Mouse (Mus musculus) C2C12 (cell line): ENCODE measurements around the gene Gm11437. TPM values are rescaled to one million over a fixed set of nuclear protein-coding genes. Genes with fewer than 3 reads are reported as not detected.

ENCODE experiments used
- H3K27me3 ChIP-seq: one replicate; pipeline ENCODE4 v1.6.1; 2011; ENCODE audit not compliant: control insufficient read depth, insufficient read depth, insufficient read length
- H3K36me3 ChIP-seq: one replicate; pipeline ENCODE4 v1.6.1; 2011; ENCODE audit not compliant: control insufficient read depth, insufficient read depth
- H3K4me3 ChIP-seq: one replicate; pipeline ENCODE4 v1.5.1; 2011; ENCODE audit warnings: mild to moderate bottlenecking, control low read depth; ENCODE audit not compliant: poor library complexity, insufficient read depth, severe bottlenecking
- H3K79me2 ChIP-seq: one replicate; pipeline ENCODE4 v1.6.1; 2011; ENCODE audit not compliant: control insufficient read depth, insufficient read depth
- H3K79me3 ChIP-seq: one replicate; pipeline ENCODE4 v1.6.1; 2011; ENCODE audit warnings: low read depth, control low read depth
- H3ac ChIP-seq: one replicate; pipeline ENCODE3; 2011; ENCODE audit warnings: low read depth; ENCODE audit not compliant: control insufficient read depth, insufficient read length
- CEBPB ChIP-seq: IDR thresholded peaks from one replicate; pipeline ENCODE4 v1.6.1; 2011; ENCODE audit warnings: low read depth, mild to moderate bottlenecking, control low read depth, moderate library complexity
- CTCF ChIP-seq: IDR thresholded peaks from one replicate; pipeline ENCODE4 v1.5.1; 2011; ENCODE audit not compliant: control insufficient read depth, insufficient read depth, insufficient read length
- FOSL1 ChIP-seq: IDR thresholded peaks from one replicate; pipeline ENCODE4 v1.8.0; 2011; ENCODE audit warnings: mild to moderate bottlenecking, low read length; ENCODE audit not compliant: poor library complexity, insufficient read depth, severe bottlenecking
- MAX ChIP-seq: IDR thresholded peaks from one replicate; pipeline ENCODE4 v1.6.1; 2011; ENCODE audit warnings: mild to moderate bottlenecking, control low read depth
- MYOD1 ChIP-seq: IDR thresholded peaks from one replicate; pipeline ENCODE4 v1.6.1; 2011; ENCODE audit warnings: low read depth; ENCODE audit not compliant: control insufficient read depth, insufficient read length
- MYOG ChIP-seq: IDR thresholded peaks from one replicate; pipeline ENCODE4 v1.6.1; 2011; ENCODE audit not compliant: control insufficient read depth, insufficient read length; ENCODE audit errors: extremely low read depth
- USF1 ChIP-seq: IDR thresholded peaks from one replicate; pipeline ENCODE4 v1.6.1; 2011; ENCODE audit warnings: low read depth, mild to moderate bottlenecking, control low read depth, moderate library complexity
- polyA plus RNA-seq: library from polyadenylated mRNA; unstranded; fragments of >200 nt; fragmentation: generic; extraction: Trizol; gene quantifications from one replicate; pipeline ENCODE4 v1.2.1, GENCODE M21; 2012; ENCODE audit warnings: missing spikeins

Gene Gm11437
- polyA plus RNA-seq, 1 experiment: not detected

DNA sequence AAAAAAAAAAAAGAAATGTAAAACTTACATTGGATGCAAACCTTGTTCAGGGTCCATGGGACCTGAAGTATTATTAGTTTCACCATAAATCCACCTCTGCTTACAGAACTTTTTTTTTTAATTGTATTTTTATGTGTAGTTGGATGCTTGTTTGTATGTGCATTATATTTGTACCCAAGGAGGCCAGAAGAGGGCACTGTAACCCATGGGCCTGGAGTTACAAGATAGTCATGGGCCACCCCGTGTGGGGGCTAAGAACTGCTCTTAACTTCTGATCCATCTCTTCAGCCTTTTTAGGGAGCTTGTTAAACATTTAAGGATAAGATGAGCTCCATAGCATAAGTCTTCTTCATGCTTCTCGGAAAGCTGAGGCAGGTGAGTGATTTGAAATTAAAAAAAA lies 16.4 kb downstream of the Gm11437 start:
- no peak for TF ChIP-seq CEBPB
- TF ChIP-seq MAX: no peak
- TF ChIP-seq MYOD1: no peak
- TF ChIP-seq USF1: no peak
- no peak for TF ChIP-seq FOSL1
- TF ChIP-seq MYOG: no peak
- no peak for TF ChIP-seq CTCF
- Histone ChIP-seq H3K27me3 (no peaks in the 10 kb centered on the region), H3K79me3 (no peaks in the 10 kb centered on the region), H3K4me3 (no peak overlapping the region), H3K36me3 (no peaks in the 10 kb centered on the region), H3ac (no peak overlapping the region), H3K79me2 (no peaks in the 10 kb centered on the region)

DNA sequence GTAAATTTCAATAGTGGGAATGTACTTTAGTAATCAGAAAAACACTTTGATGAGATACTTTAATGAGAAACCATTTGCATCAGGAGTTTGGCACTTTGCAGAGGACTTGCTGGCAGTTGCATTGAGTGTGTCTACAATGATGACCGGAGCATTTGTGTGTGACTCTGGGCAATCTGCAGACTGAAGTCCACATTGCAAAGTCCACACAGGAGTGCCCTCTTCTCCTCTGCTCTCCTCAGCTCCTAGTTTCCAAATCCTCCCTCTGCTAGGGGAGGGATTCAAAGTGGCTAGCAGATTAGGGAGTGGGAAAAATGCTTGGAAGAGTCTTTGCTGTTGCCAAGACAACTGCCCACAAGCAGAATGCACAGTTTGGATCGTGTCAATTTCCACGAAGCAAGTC lies 21.2 kb downstream of the Gm11437 start:
- TF ChIP-seq CTCF (no peak), CEBPB (no peak), FOSL1 (no peak), MYOD1 (no peak), USF1 (no peak), MAX (no peak), MYOG (no peak)
- H3K27me3 ChIP-seq: no peaks in the 10 kb centered on the region
- H3K4me3 ChIP-seq: no peak overlapping the region
- no peaks in the 10 kb centered on the region for H3K36me3 ChIP-seq
- no peaks in the 10 kb centered on the region for H3K79me2 ChIP-seq
- no peaks in the 10 kb centered on the region for H3K79me3 ChIP-seq
- H3ac ChIP-seq: no peak overlapping the region

DNA sequence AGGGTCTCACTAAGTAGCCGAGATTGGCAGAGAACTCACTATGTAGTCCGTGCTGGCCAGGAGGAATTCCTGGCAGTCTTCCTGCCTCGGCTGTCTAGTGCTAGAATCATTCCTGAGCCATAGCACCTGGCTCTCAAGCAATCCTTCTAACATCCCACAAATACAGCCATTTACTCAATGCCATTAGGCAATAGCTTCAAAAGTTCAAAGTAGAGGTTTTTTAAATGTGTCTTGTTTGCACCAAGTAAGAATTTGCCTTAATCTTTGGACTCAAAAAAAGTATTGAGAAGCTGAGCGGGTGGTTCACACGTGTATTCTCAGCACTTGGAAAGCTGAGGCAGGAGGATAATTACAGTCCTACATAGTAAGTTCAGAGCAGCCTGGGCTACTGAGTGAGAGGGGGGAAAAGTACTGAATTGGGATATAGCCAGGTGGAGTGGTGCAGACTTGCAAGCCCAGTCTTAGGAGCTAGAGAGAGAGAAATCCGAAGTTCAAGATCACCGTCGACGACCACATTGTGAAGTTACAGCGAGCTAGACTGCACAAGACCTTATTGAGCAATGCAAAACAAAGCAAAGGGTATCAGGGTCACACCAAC lies 22.0 kb downstream of the Gm11437 start:
- Histone ChIP-seq H3K4me3 (no peak overlapping the region), H3ac (no peak overlapping the region), H3K79me2 (no peaks in the 10 kb centered on the region), H3K27me3 (no peaks in the 10 kb centered on the region), H3K36me3 (no peaks in the 10 kb centered on the region), H3K79me3 (no peaks in the 10 kb centered on the region)
- no peak for TF ChIP-seq CEBPB
- TF ChIP-seq MYOG: no peak
- no peak for TF ChIP-seq MAX
- no peak for TF ChIP-seq FOSL1
- no peak for TF ChIP-seq USF1
- no peak for TF ChIP-seq CTCF
- TF ChIP-seq MYOD1: no peak

DNA sequence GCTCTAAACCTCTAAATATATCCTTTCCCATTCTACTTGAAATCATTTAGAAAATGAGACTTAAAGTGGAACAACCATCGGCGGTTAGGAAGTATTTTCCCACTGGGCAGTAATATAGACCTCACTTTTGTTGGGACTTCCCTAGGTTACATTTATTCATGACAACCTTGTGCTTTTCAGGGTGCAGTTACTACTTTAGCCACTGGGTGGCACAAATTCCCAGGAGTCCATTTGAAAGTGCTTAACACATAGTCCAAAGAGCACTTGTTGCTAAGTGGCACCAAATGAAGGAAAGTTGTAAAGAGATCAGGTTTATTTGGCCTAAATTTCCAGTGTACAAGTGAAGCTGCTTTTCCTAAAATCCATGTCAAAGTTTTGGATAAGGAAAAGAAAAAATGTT lies 25.5 kb downstream of the Gm11437 start:
- Histone ChIP-seq H3K79me2 (no peaks in the 10 kb centered on the region), H3K79me3 (no peaks in the 10 kb centered on the region), H3K4me3 (no peak overlapping the region), H3K27me3 (no peaks in the 10 kb centered on the region), H3K36me3 (no peaks in the 10 kb centered on the region), H3ac (no peak overlapping the region)
- TF ChIP-seq FOSL1: no peak
- TF ChIP-seq USF1: no peak

DNA sequence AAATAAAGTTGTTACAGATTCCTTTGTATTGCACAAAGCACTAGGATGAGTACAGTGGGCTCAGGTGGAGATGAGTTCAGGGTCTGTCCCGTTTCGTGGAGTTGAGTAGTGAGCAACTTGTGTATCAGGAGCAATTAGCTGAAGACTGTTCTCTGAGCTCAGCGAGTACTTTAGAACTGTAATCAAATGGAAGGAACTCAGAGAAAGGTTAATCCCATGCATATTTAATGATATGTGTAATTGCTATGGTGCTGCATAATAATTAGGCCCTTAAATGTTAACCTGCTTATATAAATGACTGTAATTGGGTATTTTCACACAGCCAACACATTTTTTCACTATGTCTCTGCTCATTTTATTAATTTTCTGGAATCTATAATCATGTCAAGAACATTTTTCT lies 30.8 kb downstream of the Gm11437 start:
- Histone ChIP-seq H3ac (no peak overlapping the region), H3K4me3 (no peak overlapping the region), H3K27me3 (no peaks in the 10 kb centered on the region)

DNA sequence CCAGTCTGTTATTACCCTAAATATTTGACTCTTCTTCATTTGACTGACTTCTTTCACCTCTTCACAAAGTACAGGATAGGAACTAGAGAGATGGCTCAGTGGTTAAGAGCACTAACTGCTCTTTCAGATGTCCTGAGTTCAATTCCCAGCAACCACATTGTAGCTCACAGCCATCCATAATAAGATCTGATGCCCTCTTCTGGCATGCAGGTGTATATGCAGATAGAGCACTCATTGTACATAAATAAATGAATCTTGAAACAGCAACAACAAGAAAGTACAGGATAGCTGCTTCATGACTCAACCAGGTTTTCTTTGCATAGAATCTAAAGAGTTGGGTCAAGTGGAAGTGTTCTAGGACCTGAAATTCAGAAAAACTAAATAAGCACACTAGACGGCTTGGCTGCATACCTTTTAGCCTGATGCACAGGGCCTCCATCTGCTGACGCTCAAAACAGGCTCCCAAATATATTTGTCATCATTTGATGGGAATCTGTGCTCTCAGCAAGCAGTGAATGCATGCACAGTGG lies 32.9 kb downstream of the Gm11437 start:
- Histone ChIP-seq H3K79me2 (no peaks in the 10 kb centered on the region), H3K36me3 (no peaks in the 10 kb centered on the region), H3K4me3 (no peak overlapping the region), H3K27me3 (no peaks in the 10 kb centered on the region), H3K79me3 (no peaks in the 10 kb centered on the region), H3ac (no peak overlapping the region)
- no peak for TF ChIP-seq USF1
- no peak for TF ChIP-seq MYOD1
- no peak for TF ChIP-seq MYOG
- TF ChIP-seq CEBPB: no peak
- no peak for TF ChIP-seq CTCF
- no peak for TF ChIP-seq FOSL1
- no peak for TF ChIP-seq MAX

More for the DNA sequence above, 30.8 kb downstream of the Gm11437 start:
- TF ChIP-seq MYOD1: no peak
- TF ChIP-seq MYOG: no peak
- TF ChIP-seq MAX: no peak
- no peak for TF ChIP-seq CTCF
- no peak for TF ChIP-seq USF1
- no peak for TF ChIP-seq FOSL1
- TF ChIP-seq CEBPB: no peak
- Histone ChIP-seq H3K79me3 (no peaks in the 10 kb centered on the region), H3K36me3 (no peaks in the 10 kb centered on the region), H3K79me2 (no peaks in the 10 kb centered on the region)
